Mouse (Mus musculus) activated CD4-positive, CD25-positive, alpha-beta regulatory T cell (primary cell): ENCODE measurements around the gene Pax2. TPM values are rescaled to one million over a fixed set of nuclear protein-coding genes. Genes with fewer than 3 reads are reported as not detected.

Source experiments
- polyA plus RNA-seq, 2 experiments: library from polyadenylated mRNA; unstranded; fragments of 100-300 nt; shearing (Covaris generic); gene quantifications; one replicate each; pipeline ENCODE4 v1.2.1; 2017

The Pax2 gene
- polyA plus RNA-seq = under 1 TPM in 1 of 2 experiments, not detected in 1; 0.21 TPM

DNA sequence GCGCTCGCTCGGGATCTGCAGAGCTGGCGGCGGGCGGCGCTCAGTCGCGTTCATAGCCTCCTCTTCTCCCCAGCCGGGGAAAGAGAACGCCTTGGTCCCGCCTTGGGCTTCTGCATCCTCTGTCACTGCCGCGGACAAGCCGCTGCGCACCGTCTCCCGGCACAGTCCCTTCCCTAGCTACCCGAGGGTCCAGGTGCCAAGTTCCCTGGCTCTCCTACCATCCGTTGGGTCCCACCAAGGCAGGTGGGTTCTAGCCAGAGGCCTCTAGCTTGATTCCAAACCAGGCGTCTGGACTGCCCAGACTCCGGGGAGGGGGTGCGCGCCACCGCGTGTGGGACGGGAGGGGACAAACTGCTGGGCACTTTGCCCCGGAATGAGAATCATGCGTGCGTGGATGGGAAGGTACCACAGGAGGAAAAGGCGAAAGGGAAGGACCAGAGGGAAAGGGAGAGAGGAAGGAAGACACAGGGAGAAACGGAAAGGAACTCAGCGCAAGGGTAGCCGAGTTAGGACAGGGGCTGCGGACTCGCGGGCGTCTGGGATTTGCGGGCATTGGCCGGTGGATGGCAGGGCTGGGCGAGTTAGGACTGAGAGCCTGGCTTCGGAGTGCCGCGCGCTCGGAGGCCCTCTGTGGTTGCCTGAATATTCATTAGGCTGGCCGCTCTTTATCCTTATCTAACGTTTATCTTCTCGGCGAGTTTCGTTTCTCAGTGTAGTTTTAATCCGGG is at the start of gene Pax2:
Gene Pax2, plus strand, starts transcription at position 353 of the 728 bp plus-strand sequence.

Other genes starting within 250 kb of the Pax2 start
- 1 to 10 TPM; 2.2 to 3.1 TPM for gene Sec31b, start 210.2 kb upstream of the Pax2 start, polyA plus RNA-seq
- gene Gm20538, start 203.2 kb upstream of the Pax2 start, polyA plus RNA-seq = 1 to 10 TPM; 1.8 to 4.0 TPM
- 100 to 1,000 TPM; 337 to 340 TPM for gene Ndufb8, start 200.6 kb upstream of the Pax2 start, polyA plus RNA-seq
- gene Hif1an, start 193.2 kb upstream of the Pax2 start, polyA plus RNA-seq = 10 to 100 TPM; 19.0 to 21.1 TPM
- 10 to 100 TPM; 26.3 to 28.3 TPM for gene Slf2, start 175.1 kb downstream of the Pax2 start, polyA plus RNA-seq
- gene Sema4g, start 233.1 kb downstream of the Pax2 start, polyA plus RNA-seq = under 1 TPM; 0.04 to 0.12 TPM
- 10 to 100 TPM in 1 of 2 experiments, 1 to 10 TPM in 1; 7.6 to 10.4 TPM for gene Twnk, start 249.6 kb downstream of the Pax2 start, polyA plus RNA-seq